Mouse (Mus musculus) lung, adult 2 months (tissue): ENCODE measurements around the gene Trdmt1.

Experiments
- CTCF ChIP-seq: fragments of 200-500 bp; IDR thresholded peaks from 2 replicates; pipeline ENCODE4 v1.5.1; 2011; ENCODE audit warnings: mild to moderate bottlenecking, low read length, control low read depth; ENCODE audit not compliant: insufficient read depth
- POLR2A ChIP-seq: fragments of 200-500 bp; IDR thresholded peaks from 2 replicates; pipeline ENCODE4 v1.6.1; 2011; ENCODE audit warnings: low read depth, mild to moderate bottlenecking, control low read depth, low read length, borderline replicate concordance; ENCODE audit errors: extremely low read depth

- TF ChIP-seq CTCF (no peak), POLR2A (no peak)
Observed at GRCm38 (mm10) chr2:13514949-13515348, 29.5 kb downstream of the Trdmt1 start.
